Mouse (Mus musculus): Measurements from ENCODE around the gene Adh4. TPM values are rescaled to one million over a fixed set of nuclear protein-coding genes. Genes with fewer than 3 reads are reported as not detected.

The Adh4 gene
- total RNA-seq, 2 experiments from 2014 or later = not detected

- Histone ChIP-seq H3K4me3 (no peak overlapping the region), H3K27ac (no peak overlapping the region)
- TF ChIP-seq CTCF (IDR thresholded peaks at IDR 0.05) = no peak
- no peak for DNase-seq (ENCODE audit: extremely low spot score in 1 of 2, low spot score in 2 of 2)
- intact Hi-C loops (cut with DNase I) = no loop called here
These were observed 5.1 kb upstream of the Adh4 start for GRCm38 (mm10) chr3:138410211-138410610.

DNA sequence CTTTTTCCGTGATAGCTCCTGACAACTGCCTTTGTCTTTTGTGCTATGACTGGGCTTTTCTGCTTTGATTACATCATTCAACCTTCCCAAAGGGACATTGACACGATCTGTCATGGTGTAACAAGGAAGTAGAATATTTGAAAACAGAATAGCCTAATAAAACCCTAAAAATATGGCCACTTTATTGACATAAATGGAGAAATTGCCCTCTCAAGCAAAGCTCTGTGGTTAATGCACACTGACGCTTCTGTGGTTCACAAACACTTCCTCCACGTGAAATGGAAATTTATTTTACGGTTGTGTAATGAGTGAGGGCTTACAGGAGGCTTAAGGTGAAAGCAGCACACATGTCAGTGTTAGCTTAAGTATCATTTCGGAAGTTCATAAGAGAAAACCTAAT is 4.1 kb downstream of the Adh4 start:
- no peak overlapping the region for H3K4me3 ChIP-seq

DNA sequence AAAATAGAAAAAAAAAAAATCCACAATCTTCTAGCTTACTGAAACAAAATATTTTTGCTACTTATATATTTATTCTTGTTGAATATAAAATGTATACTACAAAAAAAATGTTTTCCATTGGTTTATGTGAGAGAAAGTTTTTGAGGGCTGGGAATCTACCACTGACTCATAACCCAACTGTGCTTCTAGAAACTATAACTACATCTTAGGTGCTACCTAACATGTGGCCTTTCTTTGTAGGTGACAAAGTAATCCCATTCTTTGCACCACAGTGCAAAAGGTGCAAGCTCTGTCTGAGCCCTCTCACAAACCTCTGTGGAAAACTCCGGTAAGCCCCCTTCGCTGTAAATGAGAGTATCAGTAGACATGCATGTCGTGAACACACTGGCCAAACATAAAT is 5.1 kb downstream of the Adh4 start:
- intact Hi-C loops (cut with DNase I) = no loop called here
- TF ChIP-seq CTCF (IDR thresholded peaks at IDR 0.05) = no peak
- DNase-seq (ENCODE audit: extremely low spot score in 1 of 2, low spot score in 2 of 2) = no peak

More for the DNA sequence above, 4.1 kb downstream of the Adh4 start:
- intact Hi-C loops (cut with DNase I) = no loop called here
- no peak overlapping the region for H3K27ac ChIP-seq
- DNase-seq (ENCODE audit: extremely low spot score in 1 of 2, low spot score in 2 of 2) = no peak
- TF ChIP-seq CTCF (IDR thresholded peaks at IDR 0.05) = no peak

DNA sequence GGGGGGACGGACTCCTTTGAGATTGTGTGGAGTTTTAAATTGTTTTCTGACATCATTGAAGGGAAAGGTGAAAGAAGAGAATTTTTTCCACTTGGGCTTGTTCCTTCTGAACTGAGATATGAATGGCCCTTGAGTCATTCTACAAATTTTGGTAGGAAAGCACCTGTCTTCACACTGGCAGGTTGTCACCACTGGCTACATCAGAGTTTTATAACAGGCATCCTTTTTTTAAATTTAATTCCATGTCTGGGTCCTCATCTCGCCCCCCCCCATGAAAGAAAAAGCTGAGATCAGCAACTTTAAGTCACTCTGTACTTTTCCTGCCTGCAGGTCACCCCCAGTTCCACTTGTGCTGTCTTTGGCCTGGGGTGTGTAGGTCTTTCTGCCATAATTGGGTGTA is 8.4 kb downstream of the Adh4 start:
- H3K27ac ChIP-seq = no peak overlapping the region
- H3K4me3 ChIP-seq = no peak overlapping the region
- no peak for DNase-seq (ENCODE audit: extremely low spot score in 1 of 2, low spot score in 2 of 2)
- TF ChIP-seq CTCF (IDR thresholded peaks at IDR 0.05) = no peak
- intact Hi-C loops (cut with DNase I) = no loop called here

More for the DNA sequence above, 5.1 kb downstream of the Adh4 start:
- Histone ChIP-seq H3K4me3 (no peak overlapping the region), H3K27ac (no peak overlapping the region)

DNA sequence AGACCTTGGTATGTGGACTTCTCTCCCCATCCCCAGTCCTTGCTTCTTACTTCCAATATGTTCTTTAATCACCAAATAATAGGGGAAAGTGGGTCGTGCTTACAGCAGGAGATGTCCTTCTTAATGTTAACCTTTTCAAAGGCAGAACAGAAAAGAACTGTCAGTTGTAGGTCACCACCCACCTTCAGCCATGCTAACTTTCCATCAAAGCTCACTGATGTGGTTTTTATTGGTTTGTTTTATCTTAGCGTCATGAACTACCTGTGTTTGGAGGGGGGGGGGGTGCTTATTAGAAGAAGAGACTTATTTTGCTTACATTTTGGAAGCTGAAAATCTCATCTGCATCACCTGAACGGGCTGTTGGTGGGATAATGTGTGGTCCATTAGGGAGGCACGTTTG is 9.0 kb downstream of the Adh4 start:
- intact Hi-C loops (cut with DNase I) = no loop called here
- Histone ChIP-seq H3K27ac (no peak overlapping the region), H3K4me3 (no peak overlapping the region)
- no peak for DNase-seq (ENCODE audit: extremely low spot score in 1 of 2, low spot score in 2 of 2)
- TF ChIP-seq CTCF (IDR thresholded peaks at IDR 0.05) = no peak

DNA sequence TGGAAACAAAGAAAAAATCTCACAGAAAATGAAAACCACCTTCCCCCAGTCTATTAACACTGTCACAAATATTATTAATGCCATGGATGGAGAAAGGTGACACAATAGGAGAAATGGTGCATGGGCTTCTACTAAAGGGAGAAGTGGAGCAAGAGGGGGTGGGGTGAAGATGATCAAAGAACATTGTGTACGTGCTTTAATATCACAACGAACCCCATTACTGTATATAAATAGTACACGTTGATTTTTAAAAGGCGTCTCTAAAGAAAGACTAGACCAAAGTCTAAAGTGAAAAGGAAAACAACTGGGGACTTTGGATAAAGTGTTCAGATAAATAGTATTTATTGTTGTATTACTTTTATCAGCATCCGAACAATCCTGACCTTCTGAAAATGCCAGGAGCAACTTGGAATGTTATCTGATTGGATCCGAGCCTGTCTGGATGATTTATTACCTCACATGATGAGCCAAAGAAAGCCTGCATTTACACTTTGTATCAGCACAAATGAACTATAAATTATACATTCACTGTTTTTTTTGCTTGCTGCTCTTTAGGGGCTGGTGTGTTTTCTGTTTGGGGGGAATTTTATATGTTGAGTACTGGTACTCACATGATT is 15.2 kb downstream of the Adh4 start:
- intact Hi-C loops (cut with DNase I) = loop anchor here (5.0 kb wide), 1 partner anchor 208 kb away; no protein-coding TSS in a partner anchor
- Histone ChIP-seq H3K27ac (no peak overlapping the region), H3K4me3 (no peak overlapping the region)
- DNase-seq (ENCODE audit: extremely low spot score in 1 of 2, low spot score in 2 of 2) = no peak
- no peak for TF ChIP-seq CTCF (IDR thresholded peaks at IDR 0.05)

GRCm38 (mm10) chr3:138431835-138432234 is 16.6 kb downstream of the Adh4 start:
- TF ChIP-seq CTCF (IDR thresholded peaks at IDR 0.05) = peak; percentile 64
- no peak for DNase-seq (ENCODE audit: extremely low spot score in 1 of 2, low spot score in 2 of 2)
- Histone ChIP-seq H3K27ac (no peak overlapping the region), H3K4me3 (no peak overlapping the region)
- intact Hi-C loops (cut with DNase I) = loop anchor here (1.0 to 5.0 kb wide), 3 partner anchors 210 to 654 kb away; no protein-coding TSS in a partner anchor

DNA sequence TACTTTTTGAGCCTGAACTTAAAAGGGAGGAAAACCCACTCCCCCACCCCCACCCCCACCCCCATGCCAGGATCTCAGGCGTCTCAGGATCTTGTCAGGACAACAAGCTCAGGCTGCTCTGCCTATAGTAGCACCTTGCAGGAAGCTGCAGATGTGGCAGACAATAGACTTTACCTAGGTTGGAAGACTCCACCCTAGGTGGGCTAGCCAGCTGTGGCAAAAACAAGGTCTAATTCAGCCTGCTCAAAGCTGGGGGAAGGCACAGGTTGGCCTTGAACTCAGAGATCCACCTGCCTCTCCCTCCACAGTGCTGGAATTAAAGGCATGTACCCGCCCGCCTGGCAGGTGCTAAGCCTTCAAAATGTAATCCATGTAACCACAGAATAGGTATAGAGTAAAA is 23.4 kb downstream of the Adh4 start:
- Histone ChIP-seq H3K4me3 (no peak overlapping the region), H3K27ac (no peak overlapping the region)
- intact Hi-C loops (cut with DNase I) = no loop called here
- no peak for TF ChIP-seq CTCF (IDR thresholded peaks at IDR 0.05)
- DNase-seq (ENCODE audit: extremely low spot score in 1 of 2, low spot score in 2 of 2) = no peak

GRCm38 (mm10) chr3:138442203-138442602 is 26.9 kb downstream of the Adh4 start:
- intact Hi-C loops (cut with DNase I) = loop anchor here (5.0 kb wide), 2 partner anchors 580 to 765 kb away; partner anchors contain the start of genes H2afz and Stpg2
- Histone ChIP-seq H3K4me3 (peak overlapping the region; percentile 83), H3K27ac (peak overlapping the region; percentile 21; the same call in 1 of the 2 replicates)
- DNase-seq (ENCODE audit: extremely low spot score in 1 of 2, low spot score in 2 of 2) = no peak
- TF ChIP-seq CTCF (IDR thresholded peaks at IDR 0.05) = no peak

- Histone ChIP-seq H3K27ac (peak within 1 kb of the TSS; percentile 85), H3K4me3 (peak within 1 kb of the TSS; percentile 83)
- DNase-seq (ENCODE audit: extremely low spot score in 1 of 2, low spot score in 2 of 2) = peak; percentile 88 to 90
- no peak; the same call in none of the 2 replicates for TF ChIP-seq CTCF (IDR thresholded peaks at IDR 0.05)
- intact Hi-C loops (cut with DNase I) = loop anchor here (1.0 to 5.0 kb wide), 3 partner anchors 46 to 764 kb away; partner anchors contain the start of genes H2afz, Metap1 and Stpg2
These were observed 27.6 kb downstream of the Adh4 start, which contains the start of gene Adh5 for GRCm38 (mm10) chr3:138442612-138443464. Gene Adh5 (plus strand): TSS chr3:138443093.

DNA sequence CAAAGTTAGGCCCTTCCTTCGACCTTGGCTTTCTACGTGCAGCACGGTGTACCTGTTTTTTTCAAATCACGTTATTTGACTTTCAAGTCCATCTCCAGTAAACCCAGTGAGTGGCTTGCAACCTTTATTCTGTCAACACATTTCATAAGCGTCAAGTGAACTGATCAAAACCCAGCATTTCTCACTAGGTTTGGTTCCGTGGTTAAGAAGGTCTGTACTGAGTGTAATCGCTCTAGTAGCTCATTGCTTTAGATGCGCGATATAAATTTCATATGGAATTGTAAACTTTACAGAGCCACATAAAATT is 28.2 kb downstream of the Adh4 start:
- H3K4me3 ChIP-seq = peak overlapping the region; percentile 83
- no peak for DNase-seq (ENCODE audit: extremely low spot score in 1 of 2, low spot score in 2 of 2)
- H3K27ac ChIP-seq = peak overlapping the region; percentile 85
- no peak for TF ChIP-seq CTCF (IDR thresholded peaks at IDR 0.05)
- intact Hi-C loops (cut with DNase I) = loop anchor here (1.0 to 5.0 kb wide), 3 partner anchors 46 to 764 kb away; partner anchors contain the start of genes H2afz, Metap1 and Stpg2
